Mouse (Mus musculus) left cerebral cortex, postnatal 36 days (tissue): ENCODE measurements around the gene Polg. TPM values are rescaled to one million over a fixed set of nuclear protein-coding genes. Genes with fewer than 3 reads are reported as not detected.

Source experiments
- DNase-seq, 2 experiments: peaks; one replicate each; pipeline ENCODE4 v3.0.0; 2021 to 2022; ENCODE audit warnings: low spot score in 2 of 2, mixed read lengths in 1 of 2
- intact Hi-C: fragments of 180-260 bp; cut with DNase I; formaldehyde crosslinking; loops from one replicate; pipeline ENCODE4 v1.15.1; 2025
- total RNA-seq, 2 experiments: library from RNA; stranded (reverse); gene quantifications; 2 replicates each; pipeline ENCODE4 v1.2.3; 2021

The Polg gene
- total RNA-seq, 2 experiments from 2014 or later: 77.8 to 97.5 TPM

DNA sequence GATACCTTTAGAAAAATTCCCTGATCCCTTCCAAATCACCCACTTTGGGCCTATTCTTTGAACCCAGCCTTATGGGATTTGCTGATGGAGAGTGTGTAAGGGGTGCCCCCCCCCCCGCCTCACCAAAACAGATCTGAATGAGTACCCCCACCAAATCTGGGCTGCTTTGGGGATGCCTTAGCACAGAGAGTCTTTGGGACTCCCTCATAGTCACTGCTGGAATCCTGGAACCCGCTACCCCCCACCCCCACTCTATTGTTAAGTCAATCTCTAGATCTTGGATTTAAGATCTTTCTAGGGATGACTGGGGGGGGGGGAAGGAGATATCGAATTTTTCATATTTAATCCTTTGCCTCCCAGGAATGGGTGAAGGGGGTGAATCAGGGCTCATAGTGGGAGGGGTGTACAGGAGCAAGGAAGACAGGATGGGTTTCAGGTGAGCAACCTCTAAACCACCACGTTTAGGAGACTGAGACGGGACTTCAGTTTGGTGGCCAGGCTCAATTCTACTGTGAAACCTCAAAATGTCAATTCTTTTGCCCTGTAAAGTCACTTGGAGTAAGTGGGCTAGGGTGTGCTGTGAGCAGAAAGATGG is 37.6 kb upstream of the Polg start:
- intact Hi-C loops: no loop called here
- no peak for DNase-seq

DNA sequence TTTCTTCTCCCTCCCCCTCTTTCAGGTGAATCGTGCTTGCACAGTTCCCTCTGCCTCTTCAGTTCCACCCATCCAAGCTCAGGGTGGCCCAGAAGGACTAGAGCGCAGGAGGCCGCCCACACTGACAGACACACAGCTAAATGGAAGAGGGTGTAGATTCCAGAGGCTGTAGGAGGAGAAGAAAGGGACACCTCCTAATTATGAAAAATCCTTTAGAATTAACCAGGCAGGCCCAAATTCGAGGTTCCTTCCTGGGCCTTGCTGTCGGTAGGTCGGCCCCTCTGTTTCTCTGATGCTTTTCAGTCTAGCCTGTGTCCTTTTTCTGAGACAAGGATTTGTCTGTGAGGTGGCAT is 36.9 kb upstream of the Polg start:
- DNase-seq: peak; percentile 57 to 65
- intact Hi-C loops: no loop called here

- intact Hi-C loops: no loop called here
- peak; percentile 9 to 19 for DNase-seq
Observed at GRCm38 (mm10) chr7:79502152-79503102, 36.3 kb upstream of the Polg start.

- intact Hi-C loops: no loop called here
- DNase-seq: peak; percentile 63 to 66
Observed at GRCm38 (mm10) chr7:79501581-79502031, 35.4 kb upstream of the Polg start.

- intact Hi-C loops: loop anchor here (1.0 kb wide), 1 partner anchor 47 kb away; no protein-coding TSS in a partner anchor
- peak; percentile 56 to 59 for DNase-seq
Observed at GRCm38 (mm10) chr7:79500681-79501306, 34.6 kb upstream of the Polg start.

GRCm38 (mm10) chr7:79499596-79500570 is 33.7 kb upstream of the Polg start:
- intact Hi-C loops: loop anchor here (1.0 to 10.0 kb wide), 3 partner anchors 47 to 235 kb away; partner anchors contain the start of gene Plin1
- DNase-seq: peak; percentile 79 to 88

- peak; percentile 40 to 42 for DNase-seq
Observed at GRCm38 (mm10) chr7:79498965-79499595, 32.9 kb upstream of the Polg start.

DNA sequence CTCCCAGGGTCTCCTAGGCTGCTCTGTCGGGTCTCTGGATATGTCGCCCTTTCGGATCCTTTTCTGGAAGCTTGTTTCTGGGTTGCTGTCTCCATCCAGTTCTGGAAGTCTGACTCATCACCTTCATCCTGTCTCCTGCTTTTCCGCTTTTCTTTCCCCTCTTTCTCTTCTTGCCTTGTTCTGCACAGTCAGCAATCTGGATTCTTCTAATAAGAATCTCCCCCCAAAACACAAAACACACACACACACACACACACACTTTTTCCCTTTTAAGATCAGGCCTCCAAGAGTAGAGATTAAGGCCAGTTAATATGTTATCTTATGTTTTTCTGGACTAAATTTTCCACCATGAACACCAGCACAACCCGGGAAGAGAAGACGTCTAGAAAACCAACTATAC is 32.2 kb upstream of the Polg start:
- no peak for DNase-seq

More at GRCm38 (mm10) chr7:79498965-79499595, 32.9 kb upstream of the Polg start:
- intact Hi-C loops: loop anchor here (5.0 to 10.0 kb wide), 2 partner anchors 153 to 236 kb away; partner anchors contain the start of gene Plin1

GRCm38 (mm10) chr7:79497701-79498115 is 31.5 kb upstream of the Polg start:
- DNase-seq: peak in 1 of 2 experiments; percentile 21
- intact Hi-C loops: loop anchor here (5.0 to 10.0 kb wide), 2 partner anchors 155 to 237 kb away; partner anchors contain the start of gene Plin1

More for the DNA sequence above, 32.2 kb upstream of the Polg start:
- intact Hi-C loops: loop anchor here (5.0 to 10.0 kb wide), 2 partner anchors 154 to 236 kb away; partner anchors contain the start of gene Plin1

DNA sequence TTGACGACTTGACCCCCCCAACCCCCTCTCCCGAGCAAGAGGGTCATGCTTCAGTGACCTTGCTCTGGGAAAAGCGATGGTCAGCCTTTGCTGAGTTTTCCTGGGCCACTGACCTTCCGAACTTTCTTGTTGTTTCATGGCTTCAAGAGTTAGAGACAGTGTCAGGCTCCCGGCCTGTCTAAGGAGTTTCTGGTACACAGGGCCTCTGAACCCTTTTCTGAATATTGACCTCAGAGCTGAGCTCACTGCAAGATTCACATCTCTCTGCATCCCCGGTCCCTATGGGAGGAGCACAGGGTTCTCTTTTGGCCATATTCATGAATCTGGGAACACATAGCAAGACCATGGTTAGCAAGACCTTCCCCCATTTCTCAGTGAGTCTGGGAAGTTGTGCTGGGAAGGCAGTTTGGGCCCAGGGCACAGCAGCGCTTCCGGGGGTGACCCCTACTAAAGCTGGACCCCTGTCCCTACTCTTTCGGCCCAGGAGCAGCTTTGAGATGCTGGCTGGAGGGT is 30.7 kb upstream of the Polg start:
- no peak for DNase-seq
- intact Hi-C loops: loop anchor here (1.0 to 10.0 kb wide), 3 partner anchors 98 to 238 kb away; partner anchors contain the start of gene Plin1

DNA sequence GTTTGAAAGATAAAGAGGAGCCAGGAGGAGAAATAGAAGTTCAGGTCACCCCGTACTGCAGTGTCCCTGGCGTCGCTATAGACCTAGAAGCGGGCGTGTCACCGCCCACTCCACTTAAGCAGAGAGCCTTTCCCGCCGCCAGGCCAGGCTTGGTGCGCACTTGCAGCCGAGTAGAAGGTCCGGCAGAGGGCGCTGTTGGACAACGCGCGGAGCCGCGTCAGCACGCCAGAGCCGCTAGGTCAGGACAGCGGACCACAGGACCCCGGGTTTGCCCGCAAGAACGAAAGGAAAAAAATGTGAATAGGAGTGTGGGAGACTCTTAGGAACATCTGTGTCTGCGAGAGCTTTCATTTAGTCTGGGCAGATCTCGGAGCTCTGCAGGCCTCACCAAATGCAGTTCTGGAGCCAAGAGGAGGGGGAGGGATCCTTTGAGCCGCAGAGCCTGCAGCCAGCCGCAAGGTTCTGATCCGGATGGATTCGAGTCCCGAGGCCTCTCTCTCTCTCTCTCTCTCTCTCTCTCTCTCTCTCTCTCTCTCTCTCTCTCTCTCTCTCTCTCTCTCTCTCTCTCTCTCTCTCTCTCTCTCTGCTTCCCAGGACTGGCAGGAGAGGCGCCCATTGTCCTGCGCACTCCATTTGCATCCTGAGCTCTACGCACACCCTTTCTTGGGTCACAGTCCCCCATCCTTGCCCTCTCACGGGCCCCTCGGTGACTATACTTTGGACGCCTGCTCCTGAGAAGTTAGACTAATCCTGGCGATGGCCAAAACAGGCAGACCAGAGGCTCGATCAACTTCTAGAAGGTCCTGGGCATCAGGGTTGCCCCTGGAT is 30.0 kb upstream of the Polg start:
- peak; percentile 91 to 92 for DNase-seq
- intact Hi-C loops: loop anchor here (1.0 to 10.0 kb wide), 3 partner anchors 99 to 239 kb away; partner anchors contain the start of gene Plin1

GRCm38 (mm10) chr7:79493915-79494314 is 27.8 kb upstream of the Polg start:
- intact Hi-C loops: loop anchor here (10.0 kb wide), 1 partner anchor 241 kb away; the partner anchor contains the start of gene Plin1
- DNase-seq: peak; percentile 66 to 68

GRCm38 (mm10) chr7:79486528-79486927 is 20.4 kb upstream of the Polg start:
- intact Hi-C loops: no loop called here
- peak; percentile 85 to 89 for DNase-seq

DNA sequence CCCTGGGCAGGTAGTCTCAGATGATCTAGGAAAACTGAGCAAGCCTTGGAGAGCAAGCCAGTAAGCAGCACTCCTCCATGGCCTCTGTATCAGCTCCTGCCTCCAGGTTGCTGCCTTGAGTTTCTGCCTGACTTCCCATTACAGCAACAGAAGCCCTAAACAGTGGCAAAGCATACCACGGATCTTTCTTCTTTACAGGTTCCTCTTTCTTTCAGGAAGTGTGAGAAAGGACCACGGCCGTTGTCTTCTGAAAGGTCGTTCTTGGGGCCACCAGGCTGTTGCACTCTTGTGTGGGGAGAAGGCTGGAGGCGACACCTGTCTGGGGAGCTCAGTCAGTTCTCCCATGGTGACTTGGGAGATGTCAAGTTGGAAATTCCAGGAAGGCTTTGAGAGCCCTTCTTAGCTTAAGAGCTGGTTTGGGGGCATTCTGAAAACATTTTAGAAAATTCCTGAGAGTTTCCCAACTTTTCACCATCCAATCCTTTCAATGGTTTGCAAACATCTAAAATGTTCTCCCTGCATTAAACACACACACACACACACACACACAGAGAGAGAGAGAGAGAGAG is 8.8 kb upstream of the Polg start:
- intact Hi-C loops: no loop called here
- no peak for DNase-seq

DNA sequence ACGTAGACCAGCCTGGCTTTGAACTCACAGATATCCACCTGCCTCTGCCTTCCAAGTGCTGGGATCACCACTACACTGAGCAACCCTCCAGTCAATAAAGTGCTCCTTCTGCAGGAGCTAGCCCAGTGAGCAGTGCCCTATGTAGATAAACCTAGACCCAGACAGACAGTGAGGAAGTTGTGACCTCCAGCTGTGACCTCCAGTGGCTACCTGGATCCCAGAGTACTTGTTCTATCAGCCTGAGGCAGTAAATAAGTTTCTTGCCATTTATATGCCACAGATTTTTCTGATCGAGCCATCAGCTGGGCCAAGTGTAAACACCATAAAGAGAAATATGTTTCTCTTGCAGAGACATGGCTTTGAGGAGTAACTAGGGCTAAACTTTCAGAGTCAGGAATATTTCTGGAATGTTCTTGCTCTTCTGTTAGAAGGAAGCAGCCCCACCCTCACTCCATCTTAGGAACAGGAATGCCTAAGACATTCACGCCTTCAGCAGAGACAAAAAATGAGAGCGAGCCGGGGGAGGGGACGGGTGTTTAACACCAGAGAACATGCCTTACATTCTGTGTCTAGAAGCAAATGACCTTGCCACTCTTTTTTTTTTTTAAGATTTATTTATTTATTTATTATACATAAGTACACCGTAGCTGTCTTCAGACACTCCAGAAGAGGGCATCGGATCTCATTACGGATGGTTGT is 7.5 kb upstream of the Polg start:
- intact Hi-C loops: no loop called here
- DNase-seq: no peak

DNA sequence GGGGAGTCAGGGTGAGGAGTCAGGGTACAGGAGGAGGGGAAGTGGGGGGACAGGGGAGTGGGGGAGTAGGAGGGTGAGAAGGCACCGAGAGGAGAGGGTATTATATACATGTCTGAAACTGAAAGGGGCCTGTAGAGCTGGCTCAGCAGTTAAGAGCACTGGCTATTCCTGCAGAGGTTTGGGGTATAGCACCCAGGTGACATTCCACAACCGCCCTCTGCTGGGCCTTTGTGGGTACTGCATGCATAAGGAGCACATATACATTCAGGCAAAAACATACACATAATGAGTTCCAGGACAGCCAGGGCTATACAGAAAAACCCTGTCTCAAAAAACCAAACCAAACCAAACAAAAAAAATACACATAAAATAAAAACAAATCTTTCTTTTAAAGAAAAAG is 6.6 kb upstream of the Polg start:
- intact Hi-C loops: no loop called here
- no peak for DNase-seq
